Mouse (Mus musculus) spleen, postnatal 4 days (tissue): ENCODE data around the gene Bri3bp.
"Not testable (repeated sequence)": the region's sequence is repeated elsewhere in the genome, so short reads cannot be mapped to it uniquely, and the experiment has no call there.

Experiments
- DNase-seq, 2 experiments: peaks; one replicate each; pipeline ENCODE4 v3.0.0; 2022; ENCODE audit warnings: low spot score in 2 of 2

Bri3bp gene

DNA sequence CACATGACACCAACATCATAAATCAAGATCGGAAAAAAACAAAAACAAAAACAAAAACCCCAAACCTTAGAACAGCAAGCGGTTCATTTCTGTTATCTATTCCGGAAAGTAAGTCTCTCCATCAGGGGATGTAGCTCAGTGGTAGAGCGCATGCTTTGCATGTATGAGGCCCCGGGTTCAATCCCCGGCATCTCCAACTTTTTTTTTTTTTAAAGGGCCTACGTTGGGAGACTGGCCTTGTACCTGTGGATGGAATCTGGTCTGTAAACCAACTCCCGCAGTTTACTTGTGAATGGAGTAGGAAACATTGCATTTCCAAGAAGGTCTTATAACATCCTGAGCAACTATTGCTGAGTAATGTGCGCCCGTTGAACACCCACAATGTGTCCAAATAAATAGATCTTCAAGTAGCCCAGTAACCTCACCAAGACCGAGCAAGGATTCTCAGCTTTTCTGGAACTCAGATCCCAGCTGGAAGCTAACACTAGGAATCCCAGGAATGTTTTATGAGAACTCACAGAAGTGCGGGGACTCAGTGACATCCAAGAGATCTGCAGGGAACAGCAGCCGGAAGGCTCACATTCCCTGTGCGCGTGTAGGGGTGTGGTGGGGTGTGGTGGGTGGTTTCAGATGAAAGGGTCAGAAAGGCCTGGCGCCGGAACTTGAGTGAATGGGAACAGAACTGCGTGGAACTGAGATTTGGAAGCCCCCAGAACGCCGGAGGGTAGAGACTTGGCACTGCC lies 31.8 kb upstream of the Bri3bp start:
- DNase-seq = peak in 1 of 2 experiments; percentile 46

DNA sequence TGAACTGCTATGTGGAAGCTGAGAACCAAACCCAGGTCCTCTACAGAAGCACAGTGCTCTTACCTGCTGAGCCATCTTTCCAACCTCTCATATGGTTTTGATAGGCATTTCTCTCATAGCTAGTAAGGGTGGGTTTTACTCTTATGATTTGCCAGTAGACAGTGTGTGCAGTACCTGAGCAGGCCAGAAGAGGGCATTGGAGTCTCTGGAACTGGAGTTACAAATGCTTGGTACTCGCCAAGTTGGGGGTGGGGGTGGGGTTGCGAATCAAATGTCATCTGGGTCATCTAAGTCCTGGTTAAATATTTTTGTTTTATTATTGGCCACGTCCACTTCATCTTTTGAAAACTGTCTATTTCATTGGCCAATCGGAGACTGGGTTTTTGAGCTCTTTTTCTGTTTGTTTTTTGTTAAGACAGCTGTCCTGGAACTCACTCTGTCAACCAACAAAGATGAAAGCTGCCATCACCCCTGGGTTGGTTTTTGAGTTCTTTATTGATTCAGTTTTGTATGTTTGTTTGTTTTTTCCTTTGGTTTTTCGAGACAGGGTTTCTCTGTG lies 29.3 kb upstream of the Bri3bp start:
- peak; percentile 78 to 92 for DNase-seq

DNA sequence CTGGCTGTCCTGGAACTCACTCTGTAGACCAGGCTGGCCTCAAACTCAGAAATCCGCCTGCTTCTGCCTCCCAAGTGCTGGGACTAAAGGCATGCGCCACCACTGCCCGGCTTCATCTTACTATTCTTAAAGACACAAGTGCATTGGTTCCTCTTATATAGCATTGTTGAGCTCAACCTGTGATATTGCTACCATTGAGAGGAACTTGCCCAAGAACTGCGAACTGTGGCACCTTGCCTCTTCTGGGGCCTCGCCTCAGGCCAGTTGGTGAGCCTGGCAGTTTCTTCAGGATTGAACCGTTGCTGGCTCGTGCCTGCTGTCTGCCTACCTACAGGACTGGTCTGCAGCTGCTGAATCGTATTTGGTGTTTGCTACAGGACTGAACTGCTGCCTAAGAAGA lies 28.8 kb upstream of the Bri3bp start:
- DNase-seq = not testable (repeated sequence)

DNA sequence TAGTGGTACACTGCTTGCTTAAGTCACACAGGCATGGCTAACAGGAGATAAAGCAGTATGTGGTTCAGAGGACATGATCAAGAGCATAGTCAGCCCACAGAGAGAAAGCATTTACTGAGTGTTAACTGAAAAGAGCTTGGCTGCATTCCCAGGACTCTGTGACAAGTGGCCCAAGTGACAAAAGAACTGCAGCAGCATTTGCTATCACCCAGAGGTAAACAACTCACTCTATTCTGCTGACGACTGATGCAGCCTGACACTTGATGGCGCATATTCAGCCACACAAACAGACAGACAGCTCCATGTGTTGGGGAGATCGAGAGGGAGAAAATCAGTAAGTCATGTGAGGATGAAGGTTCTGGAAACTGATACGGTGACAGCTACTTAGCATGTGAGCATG lies 27.6 kb upstream of the Bri3bp start:
- DNase-seq = no peak

DNA sequence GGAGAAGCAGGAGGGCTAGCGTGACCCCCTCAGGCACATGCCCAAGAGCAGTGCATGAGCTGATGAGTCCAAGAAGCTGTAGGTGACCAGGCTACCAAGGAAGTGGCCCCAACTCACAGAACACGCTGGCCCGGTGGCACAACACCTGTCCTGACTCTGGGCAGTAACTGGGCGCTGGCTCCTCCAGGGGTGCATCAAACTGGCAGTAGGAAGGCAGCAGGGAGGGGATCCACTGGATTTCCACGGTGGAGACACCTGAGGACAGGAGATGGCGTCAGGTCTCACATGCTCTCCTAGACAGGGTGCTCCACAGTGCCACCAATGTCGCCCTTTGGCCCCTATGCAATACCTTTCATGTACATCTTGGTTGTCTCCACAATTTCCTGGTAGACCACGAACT lies 25.2 kb upstream of the Bri3bp start:
- no peak for DNase-seq

DNA sequence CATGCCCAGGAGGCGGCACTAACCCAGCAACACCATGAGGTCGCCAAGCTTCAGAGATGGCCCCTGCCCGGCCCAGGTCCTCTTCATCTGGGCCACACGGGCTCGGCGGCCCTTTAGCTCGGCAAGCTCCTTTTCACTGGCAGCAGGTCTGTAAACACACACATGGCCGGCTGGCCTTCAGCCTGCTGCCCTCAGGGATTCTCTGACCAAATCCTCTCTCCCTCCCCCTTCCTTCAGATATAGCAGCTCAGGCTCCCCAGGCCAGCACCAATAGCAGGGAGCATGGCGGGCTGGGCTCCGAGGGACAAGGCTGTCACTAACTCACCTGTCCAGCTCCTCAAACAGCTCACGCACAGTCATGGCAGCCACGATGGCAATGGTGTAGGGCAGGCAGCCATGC lies 22.7 kb upstream of the Bri3bp start:
- DNase-seq = no peak

DNA sequence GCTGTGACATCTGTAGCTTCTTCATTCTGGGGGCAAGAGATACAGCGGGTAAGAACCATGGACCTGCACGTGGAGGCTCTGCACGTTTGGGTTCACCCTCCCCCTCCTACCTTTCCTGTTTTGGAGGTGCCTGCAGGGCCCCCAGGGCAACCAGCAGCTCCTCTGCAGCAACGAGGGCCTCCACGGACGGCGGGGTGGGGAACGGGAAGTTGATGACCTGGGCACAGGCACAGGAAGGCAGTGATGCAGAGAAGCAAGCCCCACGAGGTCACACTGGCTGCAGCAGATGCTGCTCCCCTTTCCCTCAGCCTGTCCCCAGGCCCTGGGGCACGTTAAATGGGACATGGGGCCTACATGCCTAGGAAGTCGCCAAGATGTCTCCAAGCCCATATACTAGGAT lies 22.2 kb upstream of the Bri3bp start:
- DNase-seq = peak in 1 of 2 experiments; percentile 42

DNA sequence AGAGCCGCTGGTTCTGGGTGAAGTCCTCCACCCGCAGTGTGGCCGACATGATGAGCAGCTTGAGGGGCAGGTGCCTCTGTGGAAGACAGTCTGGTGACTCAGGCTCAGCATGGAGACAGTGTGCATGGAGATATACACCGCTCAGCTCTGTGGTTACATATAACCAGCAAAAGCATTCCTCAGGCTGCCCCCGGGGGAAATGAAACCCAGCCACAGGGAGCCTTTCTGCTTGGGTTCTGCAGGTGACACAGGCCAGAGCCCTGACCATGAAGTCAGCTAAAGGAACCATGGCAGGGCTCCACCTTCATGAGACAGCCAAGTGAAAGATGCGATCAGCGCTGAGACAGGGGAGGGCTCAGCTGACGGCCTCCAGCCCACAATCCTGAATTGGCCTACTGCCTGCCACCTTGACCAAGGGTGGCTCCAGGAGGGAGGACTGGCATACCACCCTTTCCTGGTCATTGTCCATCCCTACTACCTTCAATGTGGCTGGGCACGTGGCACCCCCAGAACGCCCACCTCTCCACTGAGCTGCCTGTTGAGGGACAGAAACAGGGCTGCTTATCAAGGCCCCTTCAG lies 15.6 kb upstream of the Bri3bp start:
- no peak for DNase-seq

DNA sequence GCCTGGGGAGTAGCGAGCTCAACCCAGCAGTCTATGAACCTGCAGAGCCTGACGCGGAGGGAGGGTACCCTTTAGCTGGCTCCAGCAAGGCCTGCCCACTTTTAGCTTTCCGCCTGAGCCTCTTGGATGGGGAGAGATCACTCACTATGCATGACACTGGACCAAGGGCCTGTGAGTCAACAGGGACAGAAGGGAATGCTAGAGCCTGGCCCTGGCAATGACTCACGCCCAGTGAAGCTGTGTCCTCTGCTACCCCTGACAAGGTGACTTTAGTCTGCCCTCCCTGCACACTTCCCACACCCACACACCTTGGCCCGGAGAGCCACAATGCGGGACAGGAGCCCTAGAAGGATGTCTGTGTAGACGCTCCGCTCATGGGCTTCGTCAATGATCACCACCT lies 15.0 kb upstream of the Bri3bp start:
- no peak for DNase-seq

DNA sequence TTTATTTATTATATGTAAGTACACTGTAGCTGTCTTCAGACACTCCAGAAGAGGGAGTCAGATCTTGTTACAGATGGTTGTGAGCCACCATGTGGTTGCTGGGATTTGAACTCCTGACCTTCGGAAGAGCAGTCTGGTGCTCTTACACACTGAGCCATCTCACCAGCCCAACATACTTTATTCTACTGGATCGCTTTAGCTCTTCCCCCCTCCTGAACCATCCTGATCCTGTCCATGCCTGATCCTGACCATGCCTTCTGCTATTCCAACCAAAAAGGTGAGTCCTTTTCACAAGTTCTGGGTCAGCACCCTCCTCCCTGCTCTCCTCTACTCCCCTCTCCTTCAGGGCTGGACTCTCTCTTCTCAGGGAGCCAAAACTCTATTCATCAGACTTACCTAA lies 9.0 kb upstream of the Bri3bp start:
- not testable (repeated sequence) for DNase-seq

DNA sequence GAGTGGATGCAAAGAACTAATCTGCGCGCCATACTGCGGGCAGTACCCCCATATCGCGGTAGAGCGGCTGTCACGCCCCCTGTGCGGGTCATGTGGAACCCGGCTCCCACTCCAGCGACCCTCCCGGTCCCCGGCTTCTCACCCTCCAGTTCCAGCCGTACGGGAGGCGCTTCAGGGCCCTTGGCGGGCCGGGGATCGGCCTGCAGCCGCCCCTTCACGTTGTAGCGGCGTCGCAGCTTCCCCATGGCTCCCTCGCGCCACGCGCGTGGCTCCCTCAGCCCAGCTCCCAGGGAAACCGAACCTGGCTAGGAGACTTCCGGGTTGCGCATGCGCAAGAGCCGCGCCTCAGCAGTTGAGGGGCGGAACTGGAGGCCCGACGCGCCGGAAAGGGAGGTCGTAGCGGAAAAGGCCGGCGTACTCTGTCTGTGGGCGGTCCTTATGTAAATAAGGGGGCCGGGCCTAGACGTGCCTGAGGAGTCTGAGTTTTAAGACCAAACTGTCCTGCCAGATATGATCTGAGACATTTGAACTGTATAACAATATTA lies 7.5 kb upstream of the Bri3bp start, which contains the start of gene Dhx37:
Gene Dhx37, minus strand, starts transcription at position 329 of the 545 bp plus-strand sequence.
- DNase-seq = peak; percentile 93 to 97

DNA sequence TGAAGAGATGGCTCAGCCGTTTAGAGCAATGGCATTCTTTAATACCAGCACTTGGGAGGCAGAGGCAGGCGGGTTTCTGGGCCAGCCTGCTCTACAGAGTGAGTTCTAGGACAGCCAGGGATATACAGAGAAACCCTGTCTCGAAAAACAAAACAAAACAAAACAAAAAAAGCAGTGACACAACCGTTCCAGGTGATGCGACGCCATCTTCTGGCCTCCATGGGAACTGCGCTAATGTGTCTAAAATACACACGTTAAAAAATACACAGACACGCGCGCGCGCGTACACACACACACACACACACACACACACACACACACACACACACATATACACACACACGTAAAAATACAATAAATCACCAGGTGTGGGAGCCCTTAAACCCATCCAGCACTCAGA lies 7.0 kb upstream of the Bri3bp start:
- not testable (repeated sequence) for DNase-seq

DNA sequence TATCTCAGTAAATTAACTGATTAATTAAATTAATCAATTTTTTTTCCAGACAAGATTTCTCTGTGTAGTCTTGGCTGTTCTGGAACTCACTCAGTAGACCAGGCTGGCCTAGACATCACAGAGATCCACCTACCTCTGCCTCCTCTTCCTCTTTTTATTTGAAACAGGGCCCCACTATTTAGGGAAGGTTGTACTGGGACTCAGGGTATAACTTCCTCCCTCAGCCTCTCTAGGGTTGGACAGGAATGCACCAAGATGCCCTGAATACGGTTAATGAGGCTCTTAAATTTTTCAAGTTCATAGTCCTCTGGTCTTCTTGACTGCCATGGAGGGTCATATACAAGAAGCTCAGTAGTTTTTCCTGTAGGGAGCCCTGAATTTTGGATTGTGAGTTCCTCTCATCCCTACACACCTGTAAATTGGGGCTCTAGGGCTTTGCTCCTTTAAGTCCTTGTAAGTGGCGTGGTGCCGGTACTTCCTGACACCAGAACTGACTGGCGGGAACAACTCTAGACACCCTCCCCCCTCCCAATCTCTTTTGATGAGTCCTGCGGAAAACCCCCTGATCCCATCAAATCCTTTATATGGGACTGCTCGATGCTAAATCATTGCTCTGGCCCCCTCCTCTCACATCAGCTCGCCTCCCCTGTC lies 660 bp upstream of the Bri3bp start:
- no peak for DNase-seq

DNA sequence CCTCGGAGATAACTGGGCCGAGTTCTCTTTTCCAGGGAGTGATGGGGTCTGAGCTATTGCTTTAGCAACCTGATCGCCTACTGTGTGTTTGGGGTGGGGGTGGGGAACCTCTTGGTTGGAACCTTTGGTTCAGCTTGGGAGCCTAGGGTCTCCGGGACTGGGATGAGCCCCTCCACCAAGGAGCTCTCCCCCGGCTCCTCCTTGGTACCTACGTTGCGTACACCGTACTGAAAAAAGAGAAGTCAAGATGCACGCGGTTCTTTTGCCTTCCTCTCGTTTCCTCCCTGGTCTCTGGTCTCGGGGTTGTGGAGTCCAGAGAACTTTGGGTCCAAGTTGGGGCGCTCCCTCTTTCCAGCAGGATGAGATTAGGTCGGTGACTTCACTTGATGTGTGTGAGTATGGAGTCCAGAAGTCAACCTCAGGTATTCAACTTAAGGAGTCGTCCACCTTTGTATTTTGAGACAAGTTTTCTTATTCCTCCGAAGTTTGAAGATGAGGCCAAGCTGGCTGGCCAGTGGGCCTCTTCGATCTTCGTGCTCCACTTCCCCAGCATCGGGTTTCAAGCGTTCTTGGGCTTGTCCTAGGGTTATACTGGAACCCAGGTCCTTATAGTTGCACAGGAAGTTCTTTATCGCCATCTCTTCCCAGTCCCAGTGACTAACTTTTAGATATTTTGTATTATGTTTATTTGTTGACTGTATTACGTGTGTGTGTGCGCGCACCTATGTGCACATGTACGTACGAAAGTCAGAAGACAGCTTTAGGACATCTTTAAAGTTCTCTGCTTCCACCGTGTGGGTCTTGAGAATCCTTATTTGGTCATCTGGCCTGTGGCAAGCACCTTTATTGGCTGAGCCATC lies 998 bp downstream of the Bri3bp start:
- DNase-seq = no peak

DNA sequence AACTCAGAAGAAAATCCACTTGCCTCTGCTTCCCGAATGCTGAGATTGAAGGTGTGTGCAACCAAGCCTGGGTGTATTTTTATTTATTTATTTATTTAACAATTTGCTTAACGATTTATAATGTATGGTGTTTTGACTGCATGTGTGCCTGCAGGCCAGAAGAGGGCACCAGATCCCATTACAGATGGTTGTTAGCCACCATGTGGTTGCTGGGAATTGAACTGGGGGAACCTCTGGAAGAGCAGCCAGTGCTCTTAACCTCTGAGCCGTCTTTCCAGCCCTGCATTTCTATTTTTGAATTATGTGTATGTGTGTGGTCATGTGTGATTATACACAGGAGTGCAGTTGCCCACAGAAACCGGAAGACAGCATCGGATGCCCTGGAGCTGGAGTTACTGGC lies 2.0 kb downstream of the Bri3bp start:
- no peak for DNase-seq

DNA sequence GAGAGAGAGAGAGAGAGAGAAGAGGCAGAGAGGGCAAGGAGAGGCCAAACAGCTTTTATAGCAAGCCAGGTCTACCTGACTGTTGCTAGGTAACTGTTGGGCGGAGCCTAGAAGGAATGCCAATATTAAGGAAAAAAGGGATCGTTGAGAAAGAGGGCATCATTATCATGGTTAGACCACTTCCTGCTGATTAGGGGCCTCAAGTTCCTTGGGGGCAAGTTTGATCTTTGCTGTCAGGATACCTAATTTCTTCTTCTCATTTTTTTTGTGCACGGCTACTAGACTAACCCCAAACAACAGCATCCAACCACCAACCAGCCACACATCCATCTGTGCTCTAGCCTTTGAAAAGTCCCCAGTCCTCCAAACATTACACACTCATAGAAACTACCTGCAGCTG lies 2.5 kb downstream of the Bri3bp start:
- DNase-seq = no peak

DNA sequence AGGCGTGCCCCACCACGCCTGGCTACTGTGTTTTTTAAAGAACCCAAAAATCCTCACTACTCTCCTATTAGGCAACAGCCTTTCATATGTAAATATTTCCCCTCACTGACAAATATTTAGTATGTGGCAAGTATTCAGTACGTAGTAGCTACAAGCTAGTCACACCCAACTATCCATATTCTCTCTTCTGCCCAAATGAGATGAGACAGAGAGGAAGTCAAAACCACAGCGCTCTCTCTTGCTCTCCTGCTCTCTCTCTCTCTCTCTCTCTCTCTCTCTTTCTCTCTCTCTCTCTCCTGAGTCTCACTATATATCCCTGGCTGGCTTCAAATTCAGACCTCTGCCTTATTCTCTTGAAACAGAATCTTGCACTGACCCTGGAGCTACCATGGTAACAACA lies 3.2 kb downstream of the Bri3bp start:
- no peak for DNase-seq

DNA sequence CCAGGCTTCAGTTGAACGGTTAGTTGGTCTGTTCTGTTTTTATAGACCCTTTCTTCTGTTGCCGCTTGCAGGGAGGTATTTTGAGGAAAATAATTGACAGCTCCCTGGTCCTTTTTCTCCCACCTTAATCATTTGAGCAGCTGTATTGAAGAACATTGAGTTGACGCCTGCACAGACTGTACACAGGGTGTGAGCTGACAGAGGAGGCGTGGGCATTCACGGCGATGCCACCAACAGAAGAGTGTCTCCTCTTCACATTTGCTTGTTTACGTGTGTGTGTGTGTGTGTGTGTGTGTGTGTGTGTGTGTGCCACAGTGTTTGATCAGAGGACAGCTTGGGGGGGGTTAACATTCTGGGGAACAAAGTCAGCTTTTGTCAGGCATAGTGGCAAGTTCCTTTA lies 5.0 kb downstream of the Bri3bp start:
- no peak for DNase-seq

DNA sequence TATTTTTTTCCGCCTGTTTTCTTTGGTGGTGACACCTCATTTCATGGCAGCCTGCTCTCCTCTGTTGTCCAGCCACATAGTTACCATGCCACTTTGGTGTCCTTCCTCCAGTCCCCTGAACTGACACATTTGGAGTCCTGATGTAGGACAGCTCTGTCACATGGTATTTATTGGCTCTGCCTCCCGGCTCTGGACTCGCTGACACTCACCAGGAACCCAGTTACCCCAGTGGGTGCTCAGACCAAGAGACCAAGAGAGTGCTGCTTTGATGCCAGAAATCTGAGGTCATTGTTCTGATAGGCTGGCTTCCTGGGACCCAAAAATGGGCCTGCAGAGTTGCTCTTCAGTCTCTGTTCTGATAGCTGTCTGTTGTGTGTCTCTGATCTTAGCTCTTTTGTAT lies 6.7 kb downstream of the Bri3bp start:
- no peak for DNase-seq

DNA sequence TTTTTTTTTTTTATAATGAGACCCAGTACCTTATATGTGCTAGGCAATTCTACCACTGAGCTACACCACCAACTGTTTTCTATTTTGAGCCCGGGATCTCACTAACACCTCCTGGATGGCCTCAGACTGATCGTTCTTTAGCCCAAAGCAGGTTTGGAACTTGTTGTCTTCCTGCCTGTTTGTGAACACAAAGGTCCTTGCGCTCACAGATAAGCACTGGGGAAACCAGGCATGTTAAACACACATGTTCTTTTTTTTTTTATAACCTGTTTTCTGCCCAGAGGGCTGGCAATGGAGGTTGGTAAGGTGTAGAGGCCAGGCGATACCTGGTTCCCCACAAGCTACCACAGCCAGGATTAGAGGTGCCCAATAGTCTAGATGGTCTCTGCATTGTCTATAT lies 7.3 kb downstream of the Bri3bp start:
- no peak for DNase-seq

DNA sequence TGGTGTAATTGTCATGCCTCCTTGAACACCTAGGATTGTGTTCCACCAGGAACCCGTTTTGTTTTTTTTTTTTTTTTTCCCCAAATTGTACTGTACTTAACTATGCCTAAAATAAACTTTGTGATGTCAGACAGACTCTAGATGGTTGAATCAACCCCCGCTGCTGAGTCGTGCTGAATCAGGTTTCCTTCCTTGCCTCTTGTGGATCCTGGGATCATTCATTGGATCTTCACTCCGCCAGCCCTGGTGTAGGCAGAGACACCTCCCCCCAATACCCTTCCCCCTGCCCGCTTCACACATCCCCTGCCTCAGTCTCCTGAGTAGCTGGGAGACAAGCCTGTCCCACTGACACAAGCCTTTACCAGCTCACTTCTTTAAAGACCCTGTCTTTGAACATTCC lies 7.9 kb downstream of the Bri3bp start:
- no peak for DNase-seq

DNA sequence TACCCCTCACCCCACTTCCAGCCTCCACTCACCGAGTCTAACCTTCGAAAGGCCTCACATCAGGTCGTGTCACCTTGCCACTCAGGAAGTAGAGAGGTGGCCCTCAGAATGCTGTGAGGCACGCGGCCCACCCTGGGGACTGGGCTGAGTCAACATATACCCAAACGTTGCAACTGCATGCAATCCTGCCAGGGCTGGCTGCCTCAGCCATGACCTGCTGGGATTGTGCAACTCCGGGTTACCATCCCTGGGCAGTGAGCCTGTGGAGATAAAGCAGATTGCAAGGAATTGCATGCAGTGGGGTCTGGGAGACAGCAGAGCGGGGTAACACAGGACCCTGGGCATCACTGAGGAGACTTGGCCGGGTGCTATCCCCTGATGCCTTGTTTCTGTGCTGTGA lies 11.2 kb downstream of the Bri3bp start:
- no peak for DNase-seq
